Mouse (Mus musculus): ENCODE measurements around the gene Kdf1. TPM values are rescaled to one million over a fixed set of nuclear protein-coding genes. Genes with fewer than 3 reads are reported as not detected.
"Not testable (repeated sequence)": the region's sequence is repeated elsewhere in the genome, so short reads cannot be mapped to it uniquely, and the experiment has no call there.

The Kdf1 gene
- total RNA-seq, 2 experiments from 2014 or later: not detected

- intact Hi-C loops (cut with DNase I): no loop called here
- no peak for DNase-seq (ENCODE audit: low spot score in 2 of 2)
Measured at GRCm38 (mm10) chr4:133494867-133495266, 23.9 kb upstream of the Kdf1 start.

- intact Hi-C loops (cut with DNase I): no loop called here
- no peak for DNase-seq (ENCODE audit: low spot score in 2 of 2)
Measured at GRCm38 (mm10) chr4:133495711-133496110, 23.1 kb upstream of the Kdf1 start.

GRCm38 (mm10) chr4:133496738-133497445 lies 21.9 kb upstream of the Kdf1 start:
- no peak for DNase-seq (ENCODE audit: low spot score in 2 of 2)
- intact Hi-C loops (cut with DNase I): no loop called here

- peak in 1 of 2 experiments; percentile 33 for DNase-seq (ENCODE audit: low spot score in 2 of 2)
- intact Hi-C loops (cut with DNase I): no loop called here
Measured at GRCm38 (mm10) chr4:133497461-133498159, 21.2 kb upstream of the Kdf1 start.

- intact Hi-C loops (cut with DNase I): no loop called here
- DNase-seq (ENCODE audit: low spot score in 2 of 2): peak; percentile 91 to 94
Measured at GRCm38 (mm10) chr4:133498160-133498724, 20.5 kb upstream of the Kdf1 start, which contains the start of gene Trnp1. Trnp1 (minus strand) TSS chr4:133498550.

GRCm38 (mm10) chr4:133501514-133501913 lies 17.2 kb upstream of the Kdf1 start:
- no peak for DNase-seq (ENCODE audit: low spot score in 2 of 2)
- intact Hi-C loops (cut with DNase I): no loop called here

- no peak for DNase-seq (ENCODE audit: low spot score in 2 of 2)
- intact Hi-C loops (cut with DNase I): no loop called here
Measured at GRCm38 (mm10) chr4:133504300-133504699, 14.5 kb upstream of the Kdf1 start.

- DNase-seq (ENCODE audit: low spot score in 2 of 2): no peak
- intact Hi-C loops (cut with DNase I): no loop called here
Measured at GRCm38 (mm10) chr4:133504755-133505485, 13.8 kb upstream of the Kdf1 start.

GRCm38 (mm10) chr4:133506573-133506972 lies 12.2 kb upstream of the Kdf1 start:
- DNase-seq (ENCODE audit: low spot score in 2 of 2): no peak
- intact Hi-C loops (cut with DNase I): no loop called here

GRCm38 (mm10) chr4:133508990-133509389 lies 9.8 kb upstream of the Kdf1 start:
- intact Hi-C loops (cut with DNase I): no loop called here
- DNase-seq (ENCODE audit: low spot score in 2 of 2): peak in 1 of 2 experiments; percentile 49

- intact Hi-C loops (cut with DNase I): loop anchor here (5.0 kb wide), 1 partner anchor 89 kb away; no protein-coding TSS in a partner anchor
- DNase-seq (ENCODE audit: low spot score in 2 of 2): no peak
Measured at GRCm38 (mm10) chr4:133511050-133511449, 7.7 kb upstream of the Kdf1 start.

GRCm38 (mm10) chr4:133512511-133512910 lies 6.3 kb upstream of the Kdf1 start:
- not testable (repeated sequence) for DNase-seq (ENCODE audit: low spot score in 2 of 2)
- intact Hi-C loops (cut with DNase I): loop anchor here (5.0 kb wide), 1 partner anchor 90 kb away; no protein-coding TSS in a partner anchor

- DNase-seq (ENCODE audit: low spot score in 2 of 2): peak; percentile 85 to 88
- intact Hi-C loops (cut with DNase I): loop anchor here (5.0 kb wide), 1 partner anchor 91 kb away; no protein-coding TSS in a partner anchor
Measured at GRCm38 (mm10) chr4:133512972-133513371, 5.8 kb upstream of the Kdf1 start.

- DNase-seq (ENCODE audit: low spot score in 2 of 2): no peak
- intact Hi-C loops (cut with DNase I): no loop called here
Measured at GRCm38 (mm10) chr4:133519369-133519665, 554 bp downstream of the Kdf1 start.

GRCm38 (mm10) chr4:133521502-133521901 lies 2.7 kb downstream of the Kdf1 start:
- no peak for DNase-seq (ENCODE audit: low spot score in 2 of 2)
- intact Hi-C loops (cut with DNase I): no loop called here

GRCm38 (mm10) chr4:133527788-133528187 lies 9.0 kb downstream of the Kdf1 start:
- intact Hi-C loops (cut with DNase I): no loop called here
- no peak for DNase-seq (ENCODE audit: low spot score in 2 of 2)

- intact Hi-C loops (cut with DNase I): no loop called here
- no peak for DNase-seq (ENCODE audit: low spot score in 2 of 2)
Measured at GRCm38 (mm10) chr4:133532777-133533176, 14.0 kb downstream of the Kdf1 start.

GRCm38 (mm10) chr4:133536081-133536480 lies 17.3 kb downstream of the Kdf1 start:
- intact Hi-C loops (cut with DNase I): no loop called here
- DNase-seq (ENCODE audit: low spot score in 2 of 2): no peak

- DNase-seq (ENCODE audit: low spot score in 2 of 2): no peak
- intact Hi-C loops (cut with DNase I): no loop called here
Measured at GRCm38 (mm10) chr4:133536652-133537051, 17.9 kb downstream of the Kdf1 start.
